Mouse (Mus musculus): ENCODE results near the gene Cat. TPM values are rescaled to one million over a fixed set of nuclear protein-coding genes. Genes with fewer than 3 reads are reported as not detected.

The Cat gene
- total RNA-seq, 2 experiments from 2014 or later = 77.9 to 127 TPM

DNA sequence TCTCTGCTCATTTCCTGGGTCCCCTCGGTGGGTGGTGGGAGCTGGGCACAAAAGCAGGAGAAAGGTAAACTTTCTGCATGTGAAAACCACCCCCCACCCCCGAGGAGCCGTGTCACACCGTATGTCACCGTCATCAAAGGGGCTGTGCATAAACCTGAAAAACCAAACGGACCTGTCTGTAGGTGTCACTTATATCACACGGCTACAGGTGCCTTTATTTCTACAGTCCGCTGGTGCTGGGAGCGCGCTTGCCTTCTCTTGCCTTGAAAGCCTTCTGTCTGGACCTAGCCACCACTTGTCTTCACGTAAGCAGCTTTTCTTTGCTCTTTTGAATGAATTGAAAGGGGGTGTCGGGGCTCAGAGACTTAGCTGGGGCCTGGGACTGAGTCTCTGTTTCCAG, 61.1 kb downstream of the Cat start:
- H3K4me3 ChIP-seq = no peak overlapping the region

DNA sequence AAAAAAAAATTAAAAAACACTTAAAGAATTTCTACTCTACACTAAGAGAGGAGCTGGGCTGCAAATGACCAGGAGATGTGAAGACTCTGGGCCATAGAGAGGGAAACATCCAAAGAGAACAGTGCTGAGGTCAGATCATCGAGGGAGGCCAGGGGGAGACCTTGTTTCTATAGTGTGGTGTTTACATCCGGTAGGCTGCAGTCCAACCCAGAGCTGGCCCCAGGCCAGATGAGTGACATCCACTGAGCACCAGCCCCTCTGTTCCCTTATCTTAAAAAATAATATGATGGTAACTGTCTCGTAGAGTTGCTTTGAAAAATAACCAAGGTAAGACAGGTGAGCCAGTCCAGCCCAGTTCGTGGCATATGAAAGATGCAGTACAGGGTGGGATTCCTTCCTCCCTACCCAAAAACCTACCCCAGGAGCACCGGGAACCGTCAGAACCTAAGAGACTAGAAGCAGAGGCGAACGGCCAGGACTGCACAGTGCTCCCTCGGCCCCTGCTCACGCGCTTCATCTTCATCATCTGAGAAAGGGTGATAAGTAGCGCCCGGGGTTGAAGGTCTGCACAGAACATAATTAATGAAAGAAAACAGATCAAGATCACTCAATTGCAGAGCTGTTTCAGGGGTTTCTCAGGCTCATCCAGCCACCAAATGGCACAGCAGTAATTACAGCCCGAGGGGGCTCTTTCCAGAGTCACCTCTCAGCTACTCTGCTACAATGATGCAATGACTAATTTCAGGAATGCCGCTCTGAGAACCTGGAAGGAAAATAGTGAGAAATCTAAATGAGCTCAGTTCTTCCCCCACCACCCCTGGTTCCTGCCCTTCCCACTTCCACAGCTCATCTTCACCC, 64.1 kb downstream of the Cat start:
- intact Hi-C loops (cut with DNase I) = no loop called here
- H3K27ac ChIP-seq = no peak overlapping the region
- no peak for DNase-seq
- H3K4me3 ChIP-seq = no peak overlapping the region
- TF ChIP-seq CTCF (IDR thresholded peaks at IDR 0.05) = no peak

More for the DNA sequence above, 61.1 kb downstream of the Cat start:
- DNase-seq = no peak
- TF ChIP-seq CTCF (IDR thresholded peaks at IDR 0.05) = no peak
- H3K27ac ChIP-seq = no peak overlapping the region
- intact Hi-C loops (cut with DNase I) = no loop called here

DNA sequence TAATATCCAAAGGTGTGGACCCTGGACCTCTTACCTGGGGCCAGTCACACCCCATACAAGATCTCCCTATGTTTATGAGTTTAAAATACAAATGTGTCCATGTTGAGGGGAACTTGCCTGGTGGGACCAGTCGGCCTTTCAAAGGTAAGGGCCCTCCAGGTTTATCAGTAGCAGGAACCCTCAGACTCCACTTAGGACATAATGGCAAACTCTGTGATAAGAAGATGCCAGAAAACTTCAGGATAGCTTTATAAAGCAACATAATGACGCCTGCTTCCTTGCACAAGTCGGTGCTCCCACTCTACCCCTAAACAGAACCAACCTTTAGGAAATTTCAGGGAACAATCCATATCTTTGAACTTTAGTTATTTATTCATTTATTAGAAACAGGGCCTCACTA, 69.2 kb downstream of the Cat start:
- DNase-seq = no peak
- Histone ChIP-seq H3K27ac (no peak overlapping the region), H3K4me3 (no peak overlapping the region)
- intact Hi-C loops (cut with DNase I) = no loop called here
- TF ChIP-seq CTCF (IDR thresholded peaks at IDR 0.05) = no peak

DNA sequence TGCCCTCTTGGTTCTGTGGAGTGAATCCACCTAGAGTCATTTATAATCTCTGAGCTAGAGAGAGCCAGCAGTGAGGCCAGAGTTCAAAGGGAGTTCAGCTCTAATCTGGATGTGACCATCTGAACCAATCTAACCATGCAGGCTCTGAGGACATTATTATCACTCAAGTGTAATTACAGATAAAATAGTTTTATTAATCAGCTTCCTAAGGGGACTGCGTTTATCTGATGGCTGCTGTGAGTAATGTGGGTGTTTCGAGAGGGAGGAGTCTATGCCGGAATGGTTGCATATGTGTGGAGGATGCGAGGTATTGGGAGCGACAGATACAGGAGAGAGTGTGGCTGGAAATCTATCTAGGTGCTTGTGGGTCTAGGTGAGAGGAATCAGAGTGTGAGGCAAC, 71.6 kb downstream of the Cat start:
- DNase-seq = no peak
- Histone ChIP-seq H3K4me3 (no peak overlapping the region), H3K27ac (no peak overlapping the region)
- intact Hi-C loops (cut with DNase I) = no loop called here
- TF ChIP-seq CTCF (IDR thresholded peaks at IDR 0.05) = no peak

DNA sequence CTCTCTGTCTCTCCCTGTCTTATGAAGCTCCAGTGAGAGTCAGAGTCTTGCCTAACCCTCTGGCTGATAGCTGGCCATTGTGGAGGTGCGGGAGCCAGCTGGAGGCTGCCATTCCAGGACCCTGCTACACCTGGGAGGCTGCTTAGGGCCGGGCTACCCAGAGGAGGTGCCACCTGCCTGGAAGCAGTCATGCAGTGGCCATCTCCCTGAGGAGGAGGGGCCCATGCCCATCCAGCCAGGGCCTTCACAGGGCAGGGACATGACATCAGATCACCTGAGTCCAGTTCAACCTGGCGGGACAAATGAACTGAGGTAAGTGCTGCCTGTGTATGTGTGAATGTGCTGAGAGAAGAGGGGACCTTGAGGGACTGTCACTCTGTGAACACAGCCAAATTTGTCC, 73.1 kb downstream of the Cat start:
- no peak for DNase-seq
- intact Hi-C loops (cut with DNase I) = no loop called here
- H3K27ac ChIP-seq = no peak overlapping the region
- TF ChIP-seq CTCF (IDR thresholded peaks at IDR 0.05) = no peak
- no peak overlapping the region for H3K4me3 ChIP-seq

DNA sequence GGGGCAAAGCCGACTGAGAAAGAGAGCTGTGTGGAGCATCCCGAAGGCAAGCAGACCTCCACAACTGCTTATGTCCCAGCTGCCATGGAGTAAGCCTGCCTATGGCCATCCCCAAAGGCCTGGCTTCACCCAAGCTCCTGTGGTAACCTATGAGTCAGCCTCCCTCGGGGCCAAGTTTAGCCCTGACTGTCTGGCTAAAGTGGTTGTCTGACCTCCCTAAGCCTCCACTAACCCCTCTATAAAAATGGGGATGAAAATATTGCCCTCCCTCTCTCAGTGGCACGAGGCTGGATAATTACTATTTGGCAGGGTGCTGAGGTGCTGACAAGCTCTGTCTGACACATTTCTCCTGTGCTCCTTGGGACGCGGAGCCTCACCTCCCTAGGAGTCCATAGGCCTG, 73.6 kb downstream of the Cat start, which contains the start of gene Elf5:
TSS of gene Elf5 (plus strand) at position 341 of the 400 bp plus-strand sequence.
- Histone ChIP-seq H3K4me3 (no peak within 1 kb of the TSS), H3K27ac (no peak within 1 kb of the TSS)
- intact Hi-C loops (cut with DNase I) = no loop called here
- DNase-seq = no peak
- no peak for TF ChIP-seq CTCF (IDR thresholded peaks at IDR 0.05)

DNA sequence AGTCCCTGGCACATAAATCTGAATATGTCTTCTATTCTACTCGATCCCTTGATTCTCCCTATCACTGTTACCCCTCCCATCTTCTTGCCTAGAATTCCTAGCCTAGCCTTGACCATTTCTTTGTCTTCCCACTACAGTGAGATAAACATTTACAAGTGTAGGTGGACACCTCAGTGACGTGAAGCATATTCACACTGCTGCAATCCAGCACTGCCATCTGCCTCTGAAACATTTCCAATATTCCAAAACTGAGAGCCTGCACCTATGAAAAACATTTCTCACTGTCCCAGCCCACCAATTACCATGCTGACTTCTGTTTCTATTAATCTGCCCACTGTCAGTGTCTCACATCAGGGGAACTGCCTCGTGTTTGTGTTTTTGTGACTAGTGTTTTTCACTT, 78.7 kb downstream of the Cat start:
- DNase-seq = no peak
- no peak overlapping the region for H3K27ac ChIP-seq
- no peak for TF ChIP-seq CTCF (IDR thresholded peaks at IDR 0.05)
- H3K4me3 ChIP-seq = no peak overlapping the region
- intact Hi-C loops (cut with DNase I) = no loop called here

Other genes starting within 250 kb of the Cat start
- gene Ehf, start 181.9 kb downstream of the Cat start, total RNA-seq (2021) = under 1 TPM in 1 of 2 experiments, not detected in 1; 0.23 TPM
- not detected for gene Elf5, start 73.5 kb downstream of the Cat start, total RNA-seq (2021)
- gene Abtb2, start 81.2 kb upstream of the Cat start, total RNA-seq (2021) = 10 to 100 TPM in 1 of 2 experiments, 1 to 10 TPM in 1; 8.3 to 13.2 TPM

Data from gastrocnemius, adult 2 months (tissue).